Mouse (Mus musculus) c-Kit-positive CD71-negative TER-119-negative erythroid progenitor cells, embryonic 14.5 days (primary cell): ENCODE data around the gene Dynlrb2.
A peak's percentile ranks its signal among the peaks of the same experiment; 100 is the strongest.

Experiments
- DNase-seq: peaks from one replicate; pipeline ENCODE4 v3.0.0-alpha.2; 2013; ENCODE audit warnings: low read depth

Dynlrb2 gene

DNA sequence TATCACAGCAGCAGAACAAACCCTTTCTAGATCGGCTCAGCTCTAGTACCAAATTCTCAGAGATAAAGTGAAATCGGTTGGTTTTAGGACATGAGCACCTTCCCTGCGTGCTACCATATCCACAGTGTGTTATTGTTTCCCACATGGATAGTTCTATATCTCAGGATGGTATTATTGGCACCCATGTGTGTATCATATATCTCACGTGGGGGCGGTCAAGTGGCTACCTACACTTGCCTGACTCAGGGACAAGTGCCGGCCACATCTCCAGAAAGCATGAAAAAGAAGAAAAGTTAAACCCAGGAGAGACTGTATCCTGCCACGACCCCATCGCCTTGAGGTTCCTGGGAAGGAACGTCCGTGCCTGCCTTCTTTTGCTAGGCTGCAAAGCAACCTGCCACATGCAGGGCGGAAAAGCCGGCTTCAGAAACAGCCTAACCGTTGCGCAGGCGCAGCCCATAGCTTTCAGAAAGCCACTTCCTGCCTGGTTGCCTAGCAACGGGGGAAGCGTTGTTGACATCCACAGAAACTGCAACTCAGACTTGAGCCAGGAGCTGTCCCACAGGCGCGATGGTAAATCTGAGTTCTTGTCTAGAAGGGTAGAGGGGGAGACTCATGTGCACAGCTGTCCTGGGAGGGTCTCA, at the start of gene Dynlrb2:
Gene Dynlrb2 (plus strand): TSS at position 498 of the 644 bp plus-strand sequence.
- peak; percentile 80 for DNase-seq

DNA sequence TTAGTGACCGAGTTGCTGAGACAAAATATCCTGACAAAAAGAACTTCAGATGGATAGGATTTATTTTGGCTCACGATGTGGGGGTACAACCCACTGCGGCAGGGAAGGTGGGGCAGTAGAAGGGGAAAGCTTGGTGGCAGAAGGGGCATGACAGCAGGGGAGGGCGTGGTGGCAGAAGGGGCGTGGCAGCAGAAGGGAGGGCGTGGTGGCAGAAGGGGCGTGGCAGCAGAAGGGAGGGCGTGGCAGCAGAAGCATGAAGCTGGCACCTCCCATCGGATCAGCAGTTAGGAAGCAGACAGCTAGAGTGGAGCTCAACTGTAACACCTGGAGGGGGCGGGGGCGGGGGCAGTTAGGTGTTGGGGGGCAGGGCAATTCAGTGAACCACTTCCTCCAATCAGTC, 46.2 kb upstream of the Dynlrb2 start:
- no peak for DNase-seq

DNA sequence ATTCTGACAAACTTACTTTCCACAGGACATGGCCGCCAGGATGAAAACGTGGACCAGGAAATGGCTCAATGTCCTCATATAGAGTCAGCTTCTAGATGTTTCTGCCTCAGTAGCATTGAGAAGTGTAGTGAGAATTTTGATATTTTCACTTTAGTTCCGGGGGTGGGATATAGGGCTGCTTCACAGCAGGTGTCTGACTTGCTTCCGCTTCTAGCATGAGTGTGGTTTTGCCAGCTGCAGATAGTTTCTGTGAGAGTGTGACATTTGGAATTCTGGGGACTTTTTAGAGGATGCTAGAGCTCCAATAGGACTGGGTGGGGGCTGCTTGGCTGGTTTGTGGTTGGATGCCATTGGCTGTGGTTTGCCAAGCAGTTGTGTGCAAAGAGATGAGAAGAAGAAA, 43.3 kb upstream of the Dynlrb2 start:
- no peak for DNase-seq

DNA sequence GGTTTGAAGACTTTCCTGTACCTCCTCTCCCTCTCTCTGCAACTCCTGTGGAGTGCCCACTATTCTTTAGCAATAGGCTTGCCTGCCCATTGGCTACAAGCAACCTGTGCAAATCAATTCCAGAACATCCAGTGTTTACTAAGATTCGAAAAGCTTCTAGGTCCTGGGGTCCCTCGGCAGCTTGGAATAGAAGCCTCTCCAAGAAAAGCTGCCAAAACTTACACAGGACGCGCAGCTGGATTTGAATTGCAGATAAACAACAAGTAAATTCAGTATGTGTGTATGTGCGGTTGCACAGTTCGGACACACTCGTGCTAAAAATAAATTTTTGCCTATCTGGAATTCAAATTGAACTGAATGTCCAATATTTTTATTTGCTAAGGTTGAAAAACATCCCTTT, 38.2 kb upstream of the Dynlrb2 start:
- DNase-seq, result no peak

DNA sequence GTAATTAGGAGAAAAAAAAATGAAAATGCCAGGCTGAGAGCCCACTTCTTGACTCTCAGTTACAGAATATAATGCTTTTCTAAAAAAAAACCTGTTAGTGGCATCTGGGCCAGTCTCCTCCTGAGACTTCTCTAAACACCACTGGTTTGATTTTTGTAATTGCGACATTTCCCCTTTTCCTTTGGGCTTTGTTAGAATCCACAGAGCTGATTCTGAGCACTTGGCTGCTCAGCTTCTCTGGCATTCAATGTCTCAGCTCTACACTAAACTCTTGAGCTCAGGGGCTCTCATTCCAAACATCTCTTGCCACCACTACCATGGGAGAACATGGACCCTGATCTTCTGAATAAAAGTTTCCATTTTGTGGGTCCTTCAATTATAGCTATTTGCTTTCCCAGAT, 37.7 kb upstream of the Dynlrb2 start:
- no peak for DNase-seq

DNA sequence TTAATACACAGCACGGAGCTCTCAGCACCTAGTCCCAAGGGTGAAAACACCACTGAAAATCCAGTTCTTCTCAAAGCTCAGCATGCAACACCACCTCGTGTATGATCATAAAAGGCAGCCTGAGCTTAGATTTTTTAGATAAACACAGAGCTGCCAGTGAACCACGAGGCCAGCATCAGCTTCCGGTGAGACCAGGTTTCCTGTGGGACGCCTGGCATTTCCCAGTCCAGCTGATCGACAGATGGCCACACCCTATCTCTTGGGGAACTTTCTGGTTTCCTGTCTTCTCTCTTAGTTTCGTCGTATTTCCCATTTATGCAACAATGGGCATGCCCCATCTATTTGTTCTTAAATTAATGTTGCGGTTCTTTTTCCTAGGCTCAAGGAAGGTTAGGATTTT, 26.8 kb upstream of the Dynlrb2 start:
- peak; percentile 9 for DNase-seq

DNA sequence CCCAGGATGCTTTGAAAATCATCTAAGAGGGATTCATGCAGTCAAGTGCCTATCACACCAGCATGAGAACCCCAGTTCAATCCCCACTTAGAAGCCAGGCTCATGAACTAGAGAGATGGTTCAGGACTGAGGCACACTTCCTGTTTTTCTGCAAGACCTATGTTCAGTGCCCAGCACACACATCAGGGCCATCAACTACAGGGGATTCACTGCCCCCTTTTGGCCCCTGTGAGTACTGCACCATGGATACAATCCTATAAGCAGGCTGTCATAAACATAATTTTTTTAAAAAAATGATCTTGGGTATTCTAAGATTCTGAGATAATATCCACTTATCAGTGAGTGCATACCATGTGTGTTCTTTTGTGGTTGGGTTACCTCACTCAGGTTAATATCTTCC, 26.1 kb upstream of the Dynlrb2 start:
- no peak for DNase-seq

DNA sequence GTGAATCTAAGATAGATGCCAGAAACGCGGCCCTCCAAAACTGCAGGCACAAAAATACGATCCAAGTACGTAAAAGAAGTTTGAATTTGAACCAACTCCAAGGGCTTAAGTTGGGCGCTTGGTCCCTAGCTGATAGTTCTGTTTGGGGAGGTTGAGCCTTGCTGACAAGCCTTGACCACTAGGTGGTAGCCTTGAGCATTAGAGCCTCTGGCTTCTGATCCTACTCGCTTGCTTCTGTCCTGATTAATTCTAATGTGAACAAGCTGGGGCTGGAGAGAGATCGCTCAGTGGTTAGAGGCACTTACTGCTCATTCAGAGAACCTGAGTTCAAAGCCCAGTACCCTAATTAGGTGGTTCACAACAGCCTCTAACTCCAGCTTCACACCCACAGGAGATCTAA, 23.9 kb upstream of the Dynlrb2 start:
- peak; percentile 65 for DNase-seq

DNA sequence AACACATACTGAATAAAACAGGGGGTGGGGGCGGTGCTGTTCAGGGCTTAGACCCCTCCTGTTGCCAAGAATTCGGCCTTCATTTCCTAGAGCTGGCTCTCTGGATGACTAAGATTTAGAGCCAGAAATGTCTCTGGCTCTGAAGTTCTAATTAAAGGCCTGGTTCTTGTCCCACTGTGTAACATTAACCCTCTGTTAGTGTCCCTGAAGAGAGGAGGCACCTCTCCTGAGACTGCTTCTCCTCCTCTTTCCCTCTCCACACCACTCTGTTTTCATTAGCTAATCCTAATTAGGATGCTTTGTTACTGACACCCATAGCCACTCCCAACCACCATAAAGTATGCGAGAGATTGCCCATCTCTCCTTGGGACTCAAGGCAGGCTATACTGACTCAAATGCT, 22.0 kb upstream of the Dynlrb2 start:
- no peak for DNase-seq

DNA sequence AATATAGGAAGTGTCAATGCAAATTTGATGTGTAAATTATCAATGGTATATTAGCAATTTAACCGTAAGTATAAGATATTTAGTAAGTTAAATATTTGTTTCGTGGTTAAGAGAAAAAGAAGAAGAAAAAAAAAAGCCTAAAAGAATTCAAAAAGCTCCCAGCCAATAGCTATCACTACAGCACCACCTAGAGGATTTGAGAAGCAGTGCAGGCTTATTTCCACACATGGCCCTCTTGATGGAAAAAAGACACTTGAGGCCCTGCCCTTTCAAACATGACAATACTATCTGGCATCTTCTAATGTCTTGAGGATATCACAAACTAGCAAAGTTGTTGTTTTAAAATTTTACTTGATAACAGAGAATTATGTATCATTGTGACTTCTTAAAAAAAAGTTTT, 20.7 kb upstream of the Dynlrb2 start:
- DNase-seq, result peak; percentile 10

DNA sequence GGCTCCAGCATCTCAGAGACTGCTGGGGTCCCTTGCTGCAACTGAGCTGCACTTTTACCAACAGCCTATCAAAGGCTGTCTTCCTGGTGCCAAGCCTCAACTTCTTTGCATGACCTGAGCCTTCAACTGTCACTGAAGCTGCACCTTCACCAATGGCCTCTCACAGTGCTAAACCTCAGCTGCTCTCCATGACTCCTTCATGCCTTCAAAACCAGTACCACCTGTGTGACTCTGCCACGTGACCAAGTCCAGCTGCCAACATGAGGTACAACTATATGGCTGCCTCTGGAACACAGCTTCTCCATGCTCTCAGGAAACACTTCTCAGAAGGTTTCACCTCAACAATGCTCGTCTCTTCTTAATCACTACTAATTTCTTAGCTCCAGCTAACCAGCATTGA, 16.2 kb upstream of the Dynlrb2 start:
- no peak for DNase-seq

DNA sequence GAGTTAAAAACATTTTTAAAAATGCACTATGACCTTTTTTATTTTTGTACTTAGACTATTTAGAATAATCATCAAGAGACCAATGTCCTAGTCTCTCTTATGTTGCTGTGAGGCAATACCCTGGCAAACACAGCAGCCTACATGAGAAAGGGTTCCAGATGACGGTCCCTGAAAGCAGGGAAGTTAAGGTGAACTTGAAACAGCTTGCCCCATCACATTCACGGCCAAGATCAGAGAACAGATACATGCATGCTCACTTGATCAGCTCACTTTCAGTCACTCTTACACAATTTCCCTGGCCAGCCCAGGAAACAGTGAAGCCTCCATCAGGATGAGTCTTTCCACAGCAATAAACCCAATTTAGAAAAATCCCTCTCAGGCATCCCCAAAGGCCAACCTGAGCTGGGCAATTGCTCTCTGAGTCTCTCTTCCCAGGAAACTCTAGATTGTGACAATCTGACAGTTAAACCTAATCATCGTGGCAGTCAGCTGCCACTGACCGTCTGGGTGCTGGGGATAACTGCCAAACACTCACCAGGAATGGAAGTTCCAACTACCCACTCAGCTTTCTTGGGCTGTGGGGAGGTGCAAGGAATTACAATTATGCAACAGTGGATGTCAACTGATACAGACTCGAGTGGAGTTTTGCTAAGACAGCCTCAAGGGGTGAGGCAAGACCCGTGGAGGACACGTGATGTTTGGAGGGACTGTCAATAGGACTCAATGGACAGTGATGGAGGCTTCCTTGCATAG, 4.5 kb upstream of the Dynlrb2 start:
- DNase-seq, result no peak

DNA sequence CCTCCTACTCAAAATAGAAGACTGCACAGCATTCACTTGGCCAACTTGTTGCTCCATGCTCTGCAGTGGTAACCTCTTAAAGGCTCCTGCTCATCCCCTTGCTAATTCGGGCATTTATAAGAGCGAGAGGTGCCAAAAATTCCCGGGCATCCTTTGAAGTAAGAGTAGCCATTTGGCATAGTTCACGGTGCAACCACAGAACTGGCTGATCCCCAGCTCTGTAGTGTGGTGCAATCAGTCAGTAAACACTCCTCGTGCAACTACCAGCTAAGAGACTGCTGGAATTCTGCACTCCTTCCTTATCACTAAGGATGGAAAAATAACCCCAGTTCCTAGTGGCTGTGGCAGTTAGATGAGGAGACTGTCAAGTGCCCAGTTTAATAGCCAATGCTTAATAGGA, 3.9 kb downstream of the Dynlrb2 start:
- no peak for DNase-seq

DNA sequence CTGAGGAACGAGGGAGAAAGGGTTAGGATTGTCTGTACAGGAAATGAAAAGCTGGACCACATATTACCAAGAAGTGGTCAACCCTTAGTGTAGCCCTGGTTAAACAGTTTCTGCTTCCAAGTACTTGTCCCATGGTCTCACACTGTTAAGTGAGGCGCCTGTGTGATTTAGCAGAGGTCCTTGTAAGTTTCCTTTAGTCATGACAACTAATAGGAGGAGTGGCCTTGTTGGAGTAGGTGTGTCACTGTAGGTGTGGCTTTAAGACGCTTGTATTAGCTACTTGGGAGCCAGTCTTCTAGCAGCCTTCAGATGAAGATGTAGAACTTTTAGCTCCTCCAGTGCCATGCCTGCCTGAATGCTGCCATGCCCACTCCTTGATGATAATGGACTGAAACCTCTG, 4.5 kb downstream of the Dynlrb2 start:
- DNase-seq, result no peak

DNA sequence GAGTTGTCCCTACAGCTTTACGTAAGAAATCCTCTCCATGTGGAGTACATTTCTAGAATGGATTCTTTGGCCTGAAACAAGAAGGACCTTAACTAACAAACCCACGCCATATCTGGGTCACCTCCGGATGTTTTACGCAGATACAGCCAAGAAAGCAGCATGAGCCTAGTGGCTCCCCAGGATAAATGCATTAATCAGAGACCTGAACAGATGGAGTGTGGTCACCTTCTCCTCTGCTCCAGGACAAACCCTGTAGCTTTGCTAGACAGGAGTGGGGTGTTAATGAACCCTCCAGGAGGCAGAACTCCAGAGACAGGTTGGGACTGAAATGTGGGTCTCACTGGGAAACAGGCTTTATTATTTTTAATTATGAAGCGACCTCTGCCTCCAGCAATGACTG, 14.9 kb downstream of the Dynlrb2 start:
- no peak for DNase-seq

DNA sequence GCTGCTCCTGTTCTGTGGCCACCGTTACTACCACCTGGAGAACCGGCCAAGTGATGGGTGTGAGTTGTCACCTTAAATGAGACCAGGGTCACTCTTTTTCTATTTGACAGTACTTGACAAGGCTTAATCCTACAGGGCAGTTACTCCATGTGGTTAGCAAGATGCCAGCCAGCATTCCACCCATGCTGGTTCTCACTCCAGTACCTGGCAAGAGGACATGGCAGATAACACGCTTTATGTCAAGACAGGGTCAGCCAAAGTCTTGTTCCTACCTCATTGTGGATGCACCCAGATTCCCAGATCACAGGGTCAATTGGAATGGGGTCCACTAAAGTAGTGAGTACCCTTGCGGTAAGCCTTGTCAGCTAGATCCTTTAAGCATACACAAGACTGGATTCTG, 16.4 kb downstream of the Dynlrb2 start:
- no peak for DNase-seq

DNA sequence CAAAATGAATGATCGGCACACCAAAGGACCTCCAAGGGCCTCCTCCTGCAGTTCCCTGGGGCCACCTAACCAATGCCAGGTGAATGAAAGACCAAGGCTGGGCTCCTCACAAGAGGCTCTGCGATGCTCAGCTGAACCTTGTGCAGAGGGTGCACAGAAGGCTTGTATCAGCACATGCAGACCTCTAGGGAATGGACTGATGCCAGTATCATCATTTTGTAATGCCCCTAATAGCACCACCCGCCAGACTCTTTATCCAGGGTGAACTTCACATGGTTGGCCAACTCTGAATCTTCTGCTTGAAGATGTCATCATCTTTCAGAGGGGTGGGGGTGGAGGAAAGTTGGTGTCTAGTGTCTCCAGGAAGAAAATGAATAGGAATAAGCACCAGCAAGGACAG, 16.9 kb downstream of the Dynlrb2 start:
- DNase-seq, result no peak

DNA sequence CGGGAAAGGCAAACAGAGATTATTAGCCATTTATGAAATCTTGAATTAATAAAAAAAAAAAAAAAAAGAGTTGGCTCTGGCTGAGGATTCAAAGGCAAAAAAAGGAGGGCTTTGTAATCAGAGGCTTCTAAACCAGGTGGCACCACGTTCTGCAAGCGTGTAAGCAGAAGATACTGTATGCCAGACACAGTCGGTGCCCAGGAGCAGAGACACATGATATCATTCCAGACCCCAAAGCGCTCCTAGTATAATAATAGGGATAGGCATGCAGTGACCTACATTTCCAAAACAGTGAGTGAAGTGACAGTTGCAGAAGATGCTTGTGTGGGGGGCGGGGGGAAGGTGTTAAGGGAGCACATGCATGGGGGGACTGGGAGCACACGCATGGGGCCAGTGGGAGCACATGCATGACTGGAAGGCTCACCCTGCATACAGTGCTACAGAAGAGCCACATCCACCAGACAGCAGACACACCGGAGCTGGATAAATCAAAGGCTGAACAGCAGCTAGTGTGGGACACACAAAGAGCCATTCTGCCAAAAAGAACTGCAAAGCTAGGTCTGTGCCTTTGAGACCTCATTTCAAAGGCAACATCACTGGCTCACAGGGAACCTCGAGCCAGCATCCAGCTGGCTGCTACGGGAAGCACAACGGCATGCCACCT, 17.5 kb downstream of the Dynlrb2 start:
- no peak for DNase-seq

DNA sequence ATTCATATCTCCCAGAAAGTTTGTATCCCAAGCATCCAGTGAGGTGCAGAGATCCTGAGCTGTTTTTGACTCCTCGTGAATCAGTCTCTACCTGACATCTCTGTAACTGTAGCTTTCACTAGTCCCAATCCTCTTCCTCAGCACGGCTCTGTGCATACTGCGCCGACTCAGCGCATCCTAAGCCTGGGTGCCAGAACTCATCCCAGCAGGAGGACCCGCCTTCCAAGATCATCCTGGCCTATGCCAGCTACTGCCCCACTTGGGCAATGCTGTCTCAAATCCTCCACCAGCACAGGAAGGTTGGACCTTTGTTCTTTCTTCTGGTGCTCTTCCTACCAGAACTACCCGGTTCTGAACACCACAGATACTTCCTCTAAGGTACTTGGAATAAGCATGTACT, 20.1 kb downstream of the Dynlrb2 start:
- DNase-seq, result no peak

DNA sequence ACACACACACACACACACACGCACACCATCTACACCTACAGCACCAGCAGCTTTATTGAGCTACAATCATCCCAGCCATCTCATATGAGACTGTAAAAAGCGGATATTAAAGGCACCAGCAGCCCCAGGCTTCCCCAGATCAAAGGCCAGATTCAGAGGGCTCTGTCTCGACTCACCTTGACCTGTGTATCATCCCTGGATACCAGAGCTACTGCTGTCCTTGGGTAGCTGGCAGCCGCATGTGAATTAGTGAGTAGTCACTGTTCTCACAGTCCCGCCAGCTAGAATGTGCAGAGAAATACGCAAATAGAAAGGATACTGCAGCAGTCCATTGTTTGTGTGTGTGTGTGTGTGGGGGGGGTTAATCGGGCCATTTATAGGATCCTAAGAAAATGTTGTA, 24.0 kb downstream of the Dynlrb2 start:
- DNase-seq, result no peak

DNA sequence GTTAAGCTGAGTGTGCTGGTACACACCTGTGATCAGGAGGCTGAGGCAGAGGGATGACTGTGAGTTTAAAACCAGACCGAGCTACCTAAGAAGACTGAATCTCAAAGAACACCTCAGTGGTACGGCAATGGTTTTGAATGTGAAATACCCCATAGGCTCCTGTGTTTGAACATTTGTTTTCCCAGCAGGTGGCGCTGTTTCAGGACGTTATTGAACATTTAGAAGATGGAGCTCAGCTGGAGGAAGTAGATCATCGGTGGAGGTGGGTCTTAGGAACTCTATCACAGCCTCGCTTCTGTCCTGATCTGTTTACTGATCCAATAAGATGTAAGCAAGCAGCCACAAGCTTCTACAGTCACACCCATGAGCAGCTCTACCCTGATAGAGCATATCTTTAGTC, 28.3 kb downstream of the Dynlrb2 start:
- DNase-seq, result no peak

DNA sequence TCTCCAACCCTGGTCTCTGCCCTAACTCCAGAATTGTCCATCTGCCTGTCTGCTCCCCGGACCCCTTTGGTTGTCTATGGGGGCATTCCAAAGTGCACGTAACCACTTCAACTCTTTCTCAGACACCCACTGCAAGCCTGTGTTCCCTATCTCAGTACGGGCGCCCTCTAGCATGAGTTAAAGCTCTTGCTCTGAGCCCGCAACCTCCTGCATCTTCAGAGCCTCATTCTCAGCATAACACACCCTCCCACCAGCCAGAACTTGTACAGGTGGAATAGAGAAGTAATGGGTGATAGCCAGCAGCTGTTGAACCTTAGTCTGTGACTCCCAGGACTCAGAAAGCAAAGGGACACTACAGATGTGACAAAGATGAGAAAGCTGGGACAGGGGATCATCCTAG, 32.0 kb downstream of the Dynlrb2 start:
- no peak for DNase-seq

DNA sequence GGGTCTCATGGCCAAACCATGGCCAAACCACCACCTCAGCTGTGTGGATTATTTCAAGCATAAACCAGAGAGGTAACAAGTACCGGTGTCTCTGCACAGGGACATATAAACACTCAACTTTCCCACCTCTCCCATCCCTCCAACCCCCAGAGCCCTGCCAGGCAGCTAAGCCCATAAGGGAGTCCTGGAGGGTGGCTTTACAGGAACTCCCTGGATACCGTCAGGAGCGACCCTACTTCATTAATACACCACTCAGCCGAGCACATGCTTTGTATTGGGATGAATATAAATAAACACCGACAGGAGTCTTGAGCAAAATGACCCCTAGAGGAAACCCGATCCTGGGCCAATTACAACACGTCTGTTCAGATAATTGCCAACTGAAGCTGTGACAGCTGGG, 34.0 kb downstream of the Dynlrb2 start:
- DNase-seq, result no peak

DNA sequence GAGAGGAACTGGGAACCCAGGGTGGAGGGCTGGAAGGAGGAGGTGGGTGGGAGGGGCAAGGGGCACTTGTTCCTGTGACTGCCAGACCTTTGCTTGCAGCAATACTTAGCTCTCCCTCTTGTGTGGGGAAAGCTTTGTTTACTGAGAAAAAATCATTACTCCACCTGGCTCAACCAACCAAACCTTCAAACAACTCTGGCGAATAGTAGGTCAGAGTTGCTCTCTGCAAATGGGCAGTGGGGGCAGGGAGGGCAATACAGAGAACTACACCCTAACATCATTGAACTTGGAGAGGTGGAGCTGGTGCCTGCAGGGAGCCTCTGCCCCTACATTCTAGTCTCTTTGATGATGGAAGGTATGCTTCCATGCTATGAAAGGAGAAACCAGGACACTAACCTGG, 35.4 kb downstream of the Dynlrb2 start:
- no peak for DNase-seq
